Mouse (Mus musculus) olfactory bulb, adult 2 months (tissue): Measurements from ENCODE around the gene Vwa5b1.

Experiments
- CTCF ChIP-seq: fragments of 200-500 bp; IDR thresholded peaks from 2 replicates; pipeline ENCODE4 v1.5.1; 2012; ENCODE audit warnings: low read depth, mild to moderate bottlenecking, low read length, moderate library complexity; ENCODE audit not compliant: insufficient read depth
- POLR2A ChIP-seq: fragments of 200-500 bp; IDR thresholded peaks from 2 replicates; pipeline ENCODE4 v1.6.1; 2012; ENCODE audit warnings: mild to moderate bottlenecking, low read depth, low read length, moderate library complexity; ENCODE audit not compliant: insufficient read depth

- TF ChIP-seq CTCF, result no peak
- no peak for TF ChIP-seq POLR2A
Observed at GRCm38 (mm10) chr4:138597904-138598347, 37.8 kb downstream of the Vwa5b1 start.
